Mouse (Mus musculus): Measurements from ENCODE around the gene Olfr524. TPM values are rescaled to one million over a fixed set of nuclear protein-coding genes. Genes with fewer than 3 reads are reported as not detected.

Gene Olfr524
- not detected in 2 replicates for polyA plus RNA-seq (2016; fragmentation: Nextera tagmentation; extraction: Ambion mirVana)

DNA sequence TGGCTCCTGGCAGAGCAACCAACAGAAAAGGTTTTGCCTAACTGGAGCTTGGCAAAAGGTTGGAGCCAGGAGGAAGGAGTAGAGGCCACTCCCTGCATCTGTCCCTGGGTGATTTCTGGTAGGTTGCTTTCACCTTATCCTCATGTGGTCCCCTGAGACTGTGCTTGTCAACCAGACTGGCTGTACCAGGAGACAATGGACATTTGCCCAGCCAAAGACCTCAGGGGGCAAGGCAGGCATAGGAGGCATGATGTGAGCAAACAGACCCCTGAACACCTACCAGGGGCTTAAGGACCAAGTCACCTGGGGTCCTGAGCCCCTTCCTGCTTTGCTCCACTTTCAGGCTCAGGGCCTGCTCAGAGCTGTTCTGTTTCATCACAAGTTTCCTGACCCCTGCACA lies at the start of gene Olfr524:
Olfr524 (minus strand) TSS at position 101 of the 400 bp plus-strand sequence.
- no peak within 1 kb of the TSS for H3K27ac ChIP-seq
- no peak within 1 kb of the TSS for H3K4me2 ChIP-seq
- H3K27me3 ChIP-seq (replicated peaks) = no peaks in the 10 kb centered on the region
- no peaks in the 10 kb centered on the region for H3K36me3 ChIP-seq
- H3K9me3 ChIP-seq (replicated peaks) = no peaks in the 10 kb centered on the region
- H3K4me1 ChIP-seq = peaks cover 28% of the 10 kb centered on the region
- H3K4me3 ChIP-seq = no peak within 1 kb of the TSS
- no peak for ATAC-seq
- no peak within 1 kb of the TSS for H3K9ac ChIP-seq

GRCm38 (mm10) chr7:140253780-140254299 lies 48.1 kb upstream of the Olfr524 start:
- Histone ChIP-seq H3K9me3 (replicated peaks) (no peaks in the 10 kb centered on the region), H3K27ac (no peak overlapping the region), H3K4me3 (no peak overlapping the region), H3K4me2 (no peak overlapping the region), H3K4me1 (no peaks in the 10 kb centered on the region), H3K27me3 (replicated peaks) (no peaks in the 10 kb centered on the region), H3K36me3 (no peaks in the 10 kb centered on the region), H3K9ac (no peak overlapping the region)
- WGBS (ENCODE audit: insufficient replicate concordance) = 53% methylated on average over 7 of the region's 7 CpGs
- ATAC-seq = no peak

GRCm38 (mm10) chr7:140247216-140247615 lies 41.5 kb upstream of the Olfr524 start, which contains the start of gene 5830411N06Rik:
Gene 5830411N06Rik (plus strand): TSS chr7:140247284.
- Histone ChIP-seq H3K27me3 (replicated peaks) (no peaks in the 10 kb centered on the region), H3K36me3 (no peaks in the 10 kb centered on the region), H3K4me3 (no peak within 1 kb of the TSS), H3K27ac (no peak within 1 kb of the TSS), H3K9me3 (replicated peaks) (no peaks in the 10 kb centered on the region), H3K9ac (no peak within 1 kb of the TSS), H3K4me1 (no peaks in the 10 kb centered on the region), H3K4me2 (no peak within 1 kb of the TSS)
- no peak for ATAC-seq
- 65% methylated on average over 4 of the region's 4 CpGs for WGBS (ENCODE audit: insufficient replicate concordance)

GRCm38 (mm10) chr7:140233696-140234095 lies 27.9 kb upstream of the Olfr524 start:
- 0 out of 2 replicates have a peak, but pooled peaks cover 3% of the 10 kb centered on the region for H3K9me3 ChIP-seq (replicated peaks)
- no peak overlapping the region for H3K4me2 ChIP-seq
- no peaks in the 10 kb centered on the region for H3K4me1 ChIP-seq
- H3K27ac ChIP-seq = no peak overlapping the region
- H3K9ac ChIP-seq = no peak overlapping the region
- no peaks in the 10 kb centered on the region for H3K36me3 ChIP-seq
- H3K4me3 ChIP-seq = no peak overlapping the region
- 75% methylated on average over 3 of the region's 3 CpGs for WGBS (ENCODE audit: insufficient replicate concordance)
- no peaks in the 10 kb centered on the region for H3K27me3 ChIP-seq (replicated peaks)
- no peak for ATAC-seq

- Histone ChIP-seq H3K27ac (no peak overlapping the region), H3K27me3 (replicated peaks) (no peaks in the 10 kb centered on the region), H3K4me1 (no peaks in the 10 kb centered on the region), H3K36me3 (no peaks in the 10 kb centered on the region), H3K9ac (no peak overlapping the region), H3K4me3 (no peak overlapping the region), H3K9me3 (replicated peaks) (0 out of 2 replicates have a peak, but pooled peaks cover 3% of the 10 kb centered on the region), H3K4me2 (no peak overlapping the region)
- WGBS (ENCODE audit: insufficient replicate concordance) = 48% methylated on average over 2 of the region's 2 CpGs
- no peak for ATAC-seq
Measured at GRCm38 (mm10) chr7:140231026-140231425, 25.3 kb upstream of the Olfr524 start.

- Histone ChIP-seq H3K36me3 (no peaks in the 10 kb centered on the region), H3K4me2 (no peak overlapping the region), H3K27ac (no peak overlapping the region), H3K9ac (no peak overlapping the region), H3K4me1 (no peaks in the 10 kb centered on the region), H3K9me3 (replicated peaks) (no peaks in the 10 kb centered on the region), H3K27me3 (replicated peaks) (no peaks in the 10 kb centered on the region), H3K4me3 (no peak overlapping the region)
- WGBS (ENCODE audit: insufficient replicate concordance) = 68% methylated on average over 13 of the region's 13 CpGs
- ATAC-seq = no peak
Measured at GRCm38 (mm10) chr7:140228476-140228875, 22.7 kb upstream of the Olfr524 start.

- 77% methylated on average over 13 of the region's 13 CpGs for WGBS (ENCODE audit: insufficient replicate concordance)
- no peak overlapping the region for H3K9ac ChIP-seq
- no peaks in the 10 kb centered on the region for H3K36me3 ChIP-seq
- no peak for ATAC-seq
- no peak overlapping the region for H3K27ac ChIP-seq
- no peak overlapping the region for H3K4me2 ChIP-seq
- H3K27me3 ChIP-seq (replicated peaks) = no peaks in the 10 kb centered on the region
- H3K4me3 ChIP-seq = no peak overlapping the region
- no peaks in the 10 kb centered on the region for H3K4me1 ChIP-seq
- no peaks in the 10 kb centered on the region for H3K9me3 ChIP-seq (replicated peaks)
Measured at GRCm38 (mm10) chr7:140224209-140224608, 18.4 kb upstream of the Olfr524 start.

DNA sequence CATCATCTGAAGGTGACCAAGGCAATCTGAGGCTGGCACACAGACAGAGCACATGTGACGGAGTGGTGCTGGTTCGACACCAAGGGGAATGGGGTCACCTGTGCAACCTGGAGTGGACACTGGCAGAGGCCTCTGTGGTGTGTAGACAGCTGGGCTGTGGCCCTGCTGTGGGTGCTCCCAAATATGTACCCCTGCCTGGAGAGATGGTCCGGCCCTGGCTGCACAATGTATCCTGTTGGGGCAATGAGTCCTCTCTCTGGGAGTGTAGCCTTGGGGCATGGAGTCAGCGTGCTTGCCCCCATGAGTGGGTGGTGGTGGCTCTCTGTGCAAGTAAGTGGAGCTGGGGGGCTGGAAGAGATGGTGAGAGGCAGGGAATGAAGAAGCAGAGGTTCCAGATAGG lies 14.6 kb upstream of the Olfr524 start:
- Histone ChIP-seq H3K4me1 (no peaks in the 10 kb centered on the region), H3K4me2 (no peak overlapping the region), H3K27ac (no peak overlapping the region), H3K36me3 (no peaks in the 10 kb centered on the region), H3K27me3 (replicated peaks) (no peaks in the 10 kb centered on the region), H3K9ac (no peak overlapping the region), H3K4me3 (no peak overlapping the region), H3K9me3 (replicated peaks) (no peaks in the 10 kb centered on the region)
- WGBS (ENCODE audit: insufficient replicate concordance) = 61% methylated on average over 4 of the region's 4 CpGs
- no peak for ATAC-seq

DNA sequence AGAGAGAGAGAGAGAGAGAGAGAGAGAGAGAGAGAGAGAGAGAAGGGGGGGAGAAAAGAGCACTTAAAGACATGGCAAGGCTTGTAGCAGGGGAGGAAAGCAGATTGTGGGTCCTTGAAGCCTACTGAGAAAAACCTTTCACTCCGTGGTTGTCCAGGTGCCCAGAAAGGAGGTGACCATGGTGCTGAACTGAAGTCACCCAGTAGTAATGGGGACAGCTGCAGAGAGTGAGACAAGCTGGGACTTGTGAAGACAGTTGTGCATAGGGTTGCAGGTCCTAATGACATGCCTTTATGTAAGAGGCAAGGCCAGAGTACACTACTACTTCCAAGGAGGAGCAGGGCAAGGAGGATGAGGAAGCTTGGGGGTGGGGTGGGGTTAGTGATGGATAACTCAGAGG lies 13.5 kb upstream of the Olfr524 start:
- 11% methylated on average over 1 of the region's 1 CpGs for WGBS (ENCODE audit: insufficient replicate concordance)
- no peaks in the 10 kb centered on the region for H3K4me1 ChIP-seq

GRCm38 (mm10) chr7:140217967-140218366 lies 12.2 kb upstream of the Olfr524 start, which contains the start of gene Cd163l1:
Gene Cd163l1 (plus strand): TSS chr7:140218267.
- Histone ChIP-seq H3K9me3 (replicated peaks) (no peaks in the 10 kb centered on the region), H3K4me3 (no peak within 1 kb of the TSS), H3K27me3 (replicated peaks) (0 out of 2 replicates have a peak, but pooled peaks cover 3% of the 10 kb centered on the region), H3K4me1 (no peaks in the 10 kb centered on the region), H3K9ac (no peak within 1 kb of the TSS), H3K36me3 (no peaks in the 10 kb centered on the region), H3K4me2 (no peak within 1 kb of the TSS), H3K27ac (no peak within 1 kb of the TSS)
- WGBS (ENCODE audit: insufficient replicate concordance) = 61% methylated on average over 2 of the region's 2 CpGs
- ATAC-seq = peak; percentile 32; the same call in 1 of the 2 replicates

More for the DNA sequence above, 13.5 kb upstream of the Olfr524 start:
- no peaks in the 10 kb centered on the region for H3K9me3 ChIP-seq (replicated peaks)
- no peak overlapping the region for H3K9ac ChIP-seq
- no peaks in the 10 kb centered on the region for H3K36me3 ChIP-seq
- H3K4me3 ChIP-seq = no peak overlapping the region
- H3K27ac ChIP-seq = no peak overlapping the region
- ATAC-seq = no peak
- no peaks in the 10 kb centered on the region for H3K27me3 ChIP-seq (replicated peaks)
- no peak overlapping the region for H3K4me2 ChIP-seq

DNA sequence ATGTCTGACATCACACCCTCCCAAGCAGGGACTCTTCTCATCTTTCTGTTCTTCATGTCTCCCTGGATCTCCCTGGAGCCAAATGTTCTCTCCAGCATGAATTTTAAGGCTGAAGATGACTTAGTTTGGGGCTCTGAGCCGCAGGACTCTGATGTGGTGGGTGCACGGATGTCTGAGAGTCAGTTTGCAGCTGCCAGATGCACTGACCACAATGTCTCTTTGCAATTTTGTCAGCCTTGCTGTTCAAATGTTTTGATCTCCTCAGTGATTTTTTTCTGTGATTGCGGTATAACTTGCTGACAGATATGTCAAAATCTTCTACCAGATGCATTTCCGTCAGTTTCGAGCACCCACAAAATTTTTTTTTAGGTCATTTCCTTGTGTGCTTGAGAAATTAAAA lies 8.1 kb upstream of the Olfr524 start:
- 0 out of 2 replicates have a peak, but pooled peaks cover 3% of the 10 kb centered on the region for H3K27me3 ChIP-seq (replicated peaks)
- H3K9ac ChIP-seq = no peak overlapping the region
- H3K36me3 ChIP-seq = no peaks in the 10 kb centered on the region
- H3K4me2 ChIP-seq = no peak overlapping the region
- H3K4me3 ChIP-seq = no peak overlapping the region
- WGBS (ENCODE audit: insufficient replicate concordance) = 70% methylated on average over 5 of the region's 5 CpGs
- no peaks in the 10 kb centered on the region for H3K9me3 ChIP-seq (replicated peaks)
- H3K4me1 ChIP-seq = no peaks in the 10 kb centered on the region
- H3K27ac ChIP-seq = no peak overlapping the region
- no peak for ATAC-seq

- Histone ChIP-seq H3K9ac (no peak overlapping the region), H3K4me1 (peaks cover 22% of the 10 kb centered on the region), H3K27ac (no peak overlapping the region), H3K27me3 (replicated peaks) (0 out of 2 replicates have a peak, but pooled peaks cover 2% of the 10 kb centered on the region), H3K9me3 (replicated peaks) (no peaks in the 10 kb centered on the region), H3K4me2 (0 out of 2 replicates have a peak overlapping the region, but pooled peaks have one; percentile 7), H3K36me3 (no peaks in the 10 kb centered on the region), H3K4me3 (no peak overlapping the region)
- ATAC-seq = no peak
- WGBS (ENCODE audit: insufficient replicate concordance) = 50% methylated on average over 3 of the region's 3 CpGs
Measured at GRCm38 (mm10) chr7:140208677-140209076, 2.9 kb upstream of the Olfr524 start.

DNA sequence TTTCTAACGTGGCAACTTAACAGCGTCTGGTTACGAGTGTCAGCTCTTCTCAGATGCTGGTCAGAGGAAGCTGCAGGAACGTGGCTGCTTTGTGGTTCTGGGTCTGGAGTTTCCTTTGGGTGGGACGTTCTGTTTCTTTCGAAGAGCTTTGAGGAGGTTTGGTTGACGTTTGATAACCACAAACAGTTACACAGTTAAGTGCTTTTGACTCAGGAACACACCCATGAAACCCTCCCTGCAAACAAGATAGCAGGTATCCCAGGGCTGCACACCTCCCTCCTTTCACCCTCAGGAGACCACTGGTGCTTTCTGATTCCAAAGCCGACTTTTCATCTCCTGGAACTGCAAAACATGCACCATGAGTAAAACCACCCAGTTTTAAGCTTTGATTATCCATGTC lies 2.4 kb upstream of the Olfr524 start:
- H3K9ac ChIP-seq = no peak overlapping the region
- no peaks in the 10 kb centered on the region for H3K36me3 ChIP-seq
- 22% methylated on average over 8 of the region's 8 CpGs for WGBS (ENCODE audit: insufficient replicate concordance)
- no peaks in the 10 kb centered on the region for H3K9me3 ChIP-seq (replicated peaks)
- peaks cover 22% of the 10 kb centered on the region for H3K4me1 ChIP-seq
- H3K27ac ChIP-seq = no peak overlapping the region
- peak; percentile 84 for ATAC-seq
- no peaks in the 10 kb centered on the region for H3K27me3 ChIP-seq (replicated peaks)
- no peak overlapping the region for H3K4me3 ChIP-seq
- H3K4me2 ChIP-seq = peak overlapping the region; percentile 7
